Mouse (Mus musculus) ES-Bruce4 (cell line): ENCODE measurements at regions not wholly inside any gene's neighbourhood (a gene's known extent, or its start where the extent isn't known, plus 50 kb on each side); places are given as distances from the start of the nearest gene placed in this dataset.

ENCODE experiments used
- CTCF ChIP-seq: IDR thresholded peaks from one replicate; pipeline ENCODE4 v1.8.1; 2011; ENCODE audit warnings: low read depth, low read length
- EP300 ChIP-seq: IDR thresholded peaks from 2 replicates; pipeline ENCODE4 v1.6.1; 2011; ENCODE audit warnings: low read depth, low read length; ENCODE audit not compliant: insufficient read depth
- POLR2A ChIP-seq: IDR thresholded peaks from one replicate; pipeline ENCODE4 v1.8.1; 2011; ENCODE audit warnings: low read length; ENCODE audit not compliant: insufficient read depth

- TF ChIP-seq POLR2A (no peak), EP300 (no peak), CTCF (no peak)
These were observed 69.9 kb upstream of the Mad2l1 start for GRCm38 (mm10) chr6:66465137-66465853.
